Mouse (Mus musculus) left cerebral cortex, adult 2 months (tissue): ENCODE data around the gene Kcnj12. TPM values are rescaled to one million over a fixed set of nuclear protein-coding genes. Genes with fewer than 3 reads are reported as not detected.

Experiments used
- DNase-seq, 2 experiments: peaks; one replicate each; pipeline ENCODE4 v3.0.0; 2021 to 2022; ENCODE audit warnings: low spot score in 2 of 2, mixed read lengths in 1 of 2; ENCODE audit errors: extremely low spot score in 1 of 2
- H3K27ac ChIP-seq: fragments of 200-600 bp; 2 replicates; pipeline ENCODE4 v1.8.1; 2022
- H3K4me3 ChIP-seq: fragments of 200-600 bp; 2 replicates; pipeline ENCODE4 v1.8.1; 2022
- CTCF ChIP-seq: fragments of 200-600 bp; IDR thresholded peaks from 2 replicates; pipeline ENCODE4 v1.8.1; 2022; ENCODE audit warnings: antibody characterized with exemption, mild to moderate bottlenecking, moderate library complexity
- intact Hi-C: fragments of 180-260 bp; cut with DNase I; formaldehyde crosslinking; loops from one replicate; pipeline ENCODE4 v1.15.1; 2025
- total RNA-seq, 2 experiments: library from RNA; stranded (reverse); gene quantifications; 2 replicates each; pipeline ENCODE4 v1.2.3; 2021

Gene Kcnj12
- total RNA-seq, 2 experiments from 2014 or later: 19.0 to 19.2 TPM

DNA sequence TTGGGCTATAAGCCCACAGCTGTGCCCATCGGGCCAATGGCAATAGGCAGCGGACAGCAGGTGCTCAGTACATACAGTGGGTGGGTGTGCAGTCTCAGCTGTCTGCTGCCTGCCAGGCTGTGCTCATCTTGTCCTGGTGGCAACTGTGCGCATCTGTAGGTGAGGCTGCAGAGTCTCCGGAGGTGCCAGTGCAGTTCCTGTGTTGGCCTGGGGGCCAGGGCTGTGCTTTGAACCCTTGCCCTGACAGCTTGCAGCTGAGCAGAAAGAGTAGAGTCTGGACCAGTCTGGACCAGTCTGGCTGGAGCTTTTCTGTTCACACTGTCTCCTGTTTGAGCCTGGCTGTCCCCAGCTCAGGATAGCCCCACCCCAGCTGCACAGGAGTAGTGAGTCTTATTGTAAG, 4.8 kb downstream of the Kcnj12 start:
- Histone ChIP-seq H3K4me3 (no peak overlapping the region), H3K27ac (no peak overlapping the region)
- intact Hi-C loops: no loop called here
- no peak; the same call in 1 of the 2 replicates for TF ChIP-seq CTCF
- no peak for DNase-seq

DNA sequence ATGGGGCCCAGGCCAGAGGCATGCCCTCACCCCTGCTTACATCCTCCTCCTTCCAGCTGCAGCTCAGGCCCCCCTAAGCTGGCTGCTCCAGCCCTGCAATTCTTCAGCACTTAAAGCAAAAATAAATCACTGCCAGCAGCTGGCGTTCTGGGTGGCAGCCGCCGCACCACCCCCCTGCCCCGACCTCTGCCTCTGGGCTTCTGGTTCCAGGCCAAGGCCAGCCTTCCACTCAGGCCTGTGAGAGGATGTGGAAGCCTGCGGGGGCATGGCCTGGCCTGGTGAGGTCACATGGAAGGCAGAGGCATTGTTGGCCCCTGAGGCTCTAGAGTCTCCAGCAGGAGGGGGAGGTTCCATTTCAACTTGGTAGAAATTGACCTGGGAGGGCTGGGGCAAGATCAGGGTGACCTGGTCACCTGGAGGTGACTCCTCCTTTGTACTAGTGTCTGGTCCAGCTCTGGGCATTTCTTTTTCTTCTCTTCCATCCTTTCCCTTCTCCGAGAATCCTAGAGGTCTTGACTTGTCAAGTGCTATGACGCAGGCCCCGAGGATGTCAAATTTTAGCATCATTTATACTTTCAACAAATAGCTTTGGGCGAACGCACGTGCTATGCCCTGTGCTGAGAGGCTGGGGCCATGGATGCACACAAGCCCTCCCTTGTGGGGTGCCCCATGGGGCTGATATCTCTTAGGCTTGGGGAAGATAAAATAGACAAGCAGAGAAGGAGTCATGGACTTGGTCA, 6.0 kb downstream of the Kcnj12 start:
- TF ChIP-seq CTCF: no peak
- intact Hi-C loops: no loop called here
- Histone ChIP-seq H3K27ac (no peak overlapping the region), H3K4me3 (no peak overlapping the region)
- DNase-seq: no peak

DNA sequence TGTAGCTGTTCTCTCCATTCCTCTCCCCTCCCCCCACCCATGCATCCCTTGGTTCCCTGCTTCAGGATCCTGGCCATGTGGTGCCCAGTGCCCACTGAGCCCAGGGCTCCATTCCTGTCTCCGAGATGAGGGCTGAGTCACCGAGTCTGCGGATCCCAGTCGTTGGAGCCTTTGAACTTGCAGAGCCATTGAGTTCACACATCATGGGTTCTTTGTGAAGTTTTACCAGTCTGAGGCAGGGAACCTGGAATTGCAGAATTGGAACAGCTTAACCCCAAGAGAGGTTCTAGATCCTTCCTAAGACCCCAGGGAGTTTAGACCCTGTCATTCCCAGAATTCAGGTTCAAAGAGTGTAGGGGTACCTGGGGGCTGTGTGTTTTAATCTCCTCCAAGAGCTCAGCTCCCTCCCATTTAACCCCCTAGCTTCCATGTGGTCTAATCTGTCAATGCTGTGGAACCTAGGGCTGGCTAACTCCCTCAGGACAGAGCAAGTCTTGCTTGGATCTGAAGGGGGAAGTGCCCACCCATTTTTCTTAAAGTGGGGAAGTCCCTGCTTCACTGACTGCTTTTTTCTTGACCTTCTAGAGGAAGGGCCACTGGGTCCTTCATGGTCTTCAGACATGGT, 6.9 kb downstream of the Kcnj12 start:
- Histone ChIP-seq H3K4me3 (no peak overlapping the region), H3K27ac (no peak overlapping the region)
- intact Hi-C loops: no loop called here
- no peak for TF ChIP-seq CTCF
- DNase-seq: no peak

DNA sequence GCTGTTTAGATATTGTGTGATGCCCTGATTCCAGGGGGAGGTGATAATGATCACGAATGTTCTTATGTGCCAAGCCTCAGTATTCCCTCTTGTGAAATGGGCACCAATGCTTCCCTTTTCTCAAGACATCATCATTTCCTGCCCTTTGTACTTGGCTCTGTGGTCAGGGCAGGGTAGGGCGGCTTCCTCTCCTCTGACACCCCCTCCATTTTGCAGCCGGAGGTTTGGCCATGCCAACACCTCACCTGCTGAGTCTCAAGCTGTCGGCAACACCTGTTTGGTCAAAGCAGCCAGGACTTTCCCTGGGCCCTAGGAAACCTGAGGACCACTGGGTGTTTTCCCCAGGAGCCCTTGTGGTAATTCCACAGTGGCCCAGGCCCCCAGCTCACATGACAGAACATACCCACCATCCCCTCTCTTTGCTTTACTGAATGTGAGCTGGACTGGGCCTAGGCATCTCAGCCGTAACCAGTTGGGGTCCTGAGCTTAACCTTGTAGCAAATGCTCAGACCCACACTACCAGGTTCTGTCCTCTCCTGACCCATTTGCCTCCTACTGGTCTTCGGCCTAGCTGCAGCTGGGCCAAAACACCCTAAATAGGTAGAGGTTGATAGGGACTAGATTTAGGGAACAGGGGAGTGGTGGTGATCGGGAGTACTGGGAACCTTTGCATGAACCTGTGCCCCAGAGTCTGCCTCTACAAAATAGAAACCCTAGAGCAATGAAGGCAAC, 7.7 kb downstream of the Kcnj12 start:
- no peak overlapping the region for H3K27ac ChIP-seq
- intact Hi-C loops: no loop called here
- DNase-seq: no peak
- H3K4me3 ChIP-seq: no peak overlapping the region
- TF ChIP-seq CTCF: no peak

DNA sequence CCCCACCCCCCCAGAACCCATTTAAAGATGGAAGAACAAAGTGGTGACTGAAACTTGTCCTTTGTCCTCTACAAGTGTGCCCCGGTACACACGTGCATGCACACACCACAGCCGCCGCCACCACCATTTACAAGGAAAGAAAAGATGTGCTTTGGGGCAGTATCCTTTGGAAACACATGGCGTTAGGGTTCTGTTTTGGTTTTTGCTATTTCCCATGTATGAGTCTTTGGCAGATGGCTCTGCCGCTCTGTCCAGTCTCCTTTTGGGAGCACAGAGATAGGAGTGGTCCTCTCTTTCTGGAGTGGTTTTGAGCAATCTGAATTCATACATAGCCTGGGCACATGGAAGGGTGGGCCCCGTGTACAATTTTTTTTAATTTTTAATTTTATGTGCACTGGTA, 8.8 kb downstream of the Kcnj12 start:
- DNase-seq: no peak
- Histone ChIP-seq H3K27ac (no peak overlapping the region), H3K4me3 (no peak overlapping the region)
- intact Hi-C loops: no loop called here
- TF ChIP-seq CTCF: no peak

DNA sequence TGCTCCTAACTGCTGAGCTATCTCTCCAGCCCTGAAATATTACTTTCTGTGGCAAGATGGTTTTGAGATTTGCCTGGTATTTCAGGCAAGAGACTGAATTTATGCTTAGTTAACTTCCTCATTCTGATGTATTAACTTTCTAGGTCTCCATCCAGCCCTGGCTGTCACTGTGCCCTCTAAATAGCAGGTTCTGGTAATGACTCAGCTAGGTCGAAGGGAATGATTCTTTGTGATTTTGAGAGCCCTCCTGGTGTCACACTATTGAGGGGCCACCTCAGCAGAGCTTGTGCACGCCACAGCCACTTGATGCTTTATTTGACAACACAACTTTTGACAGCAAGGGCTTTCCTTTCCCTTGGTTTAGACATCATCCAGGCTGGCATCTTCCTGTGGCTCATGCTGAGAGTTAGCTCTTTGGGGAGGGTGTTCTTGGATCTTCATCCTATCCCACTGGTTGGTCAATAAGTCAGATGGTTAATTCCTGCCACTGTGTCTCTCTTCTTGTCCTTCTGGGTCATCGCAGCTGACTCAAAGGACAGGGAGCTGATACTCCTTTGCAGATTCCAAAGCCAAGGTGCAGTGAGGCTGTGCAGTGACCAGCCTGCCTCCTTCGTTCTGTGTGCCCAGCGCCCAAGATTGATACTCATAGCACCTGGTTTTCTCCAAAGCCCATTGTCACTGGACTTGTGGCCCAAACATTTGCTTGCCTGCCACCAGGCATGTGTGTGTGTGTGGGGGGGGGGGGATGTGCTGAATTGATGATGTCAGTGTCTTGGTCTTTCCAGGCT, 9.5 kb downstream of the Kcnj12 start:
- Histone ChIP-seq H3K4me3 (no peak overlapping the region), H3K27ac (no peak overlapping the region)
- DNase-seq: no peak
- intact Hi-C loops: no loop called here
- TF ChIP-seq CTCF: no peak

DNA sequence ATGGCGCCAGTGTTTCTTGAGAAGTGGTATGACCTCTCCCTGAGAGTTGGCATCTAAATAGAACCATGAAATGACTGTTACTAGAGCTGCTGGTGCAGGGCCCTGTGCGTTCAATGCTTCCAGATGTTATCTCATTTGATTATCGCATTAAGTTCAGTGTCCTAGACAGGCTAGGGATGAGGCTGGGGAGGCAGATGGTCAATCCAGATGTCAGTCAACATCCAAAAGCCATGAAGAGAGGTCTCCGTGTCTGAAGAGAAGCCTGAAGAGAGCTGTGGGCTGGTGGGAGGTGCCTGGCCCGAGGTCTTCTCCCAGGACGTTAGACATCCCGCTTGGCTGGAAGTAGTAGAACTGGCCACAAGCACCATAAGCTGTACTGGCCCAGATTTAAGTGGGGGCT, 10.1 kb downstream of the Kcnj12 start:
- no peak for TF ChIP-seq CTCF
- Histone ChIP-seq H3K27ac (no peak overlapping the region), H3K4me3 (no peak overlapping the region)
- intact Hi-C loops: no loop called here
- DNase-seq: no peak

DNA sequence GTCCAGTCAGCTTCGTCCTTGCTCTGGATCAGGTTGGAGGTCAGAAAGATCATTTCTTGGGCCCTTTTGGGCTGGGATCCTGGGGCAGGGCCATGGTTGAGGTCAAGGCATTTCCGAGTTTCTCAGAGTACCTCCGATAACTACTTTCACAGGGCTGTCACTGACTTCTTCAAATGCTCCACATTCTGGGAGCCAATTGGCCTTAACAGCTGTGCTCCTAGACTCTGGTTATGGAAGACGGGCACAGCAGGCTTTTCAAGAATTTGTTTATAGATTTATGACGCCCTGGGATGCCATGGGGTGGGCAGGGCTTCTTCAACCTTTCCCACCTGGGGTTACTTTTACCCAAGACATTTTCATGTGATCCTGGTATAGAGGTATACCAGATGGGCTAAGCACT, 10.8 kb downstream of the Kcnj12 start:
- intact Hi-C loops: no loop called here
- Histone ChIP-seq H3K27ac (no peak overlapping the region), H3K4me3 (no peak overlapping the region)
- no peak for DNase-seq
- TF ChIP-seq CTCF: no peak

DNA sequence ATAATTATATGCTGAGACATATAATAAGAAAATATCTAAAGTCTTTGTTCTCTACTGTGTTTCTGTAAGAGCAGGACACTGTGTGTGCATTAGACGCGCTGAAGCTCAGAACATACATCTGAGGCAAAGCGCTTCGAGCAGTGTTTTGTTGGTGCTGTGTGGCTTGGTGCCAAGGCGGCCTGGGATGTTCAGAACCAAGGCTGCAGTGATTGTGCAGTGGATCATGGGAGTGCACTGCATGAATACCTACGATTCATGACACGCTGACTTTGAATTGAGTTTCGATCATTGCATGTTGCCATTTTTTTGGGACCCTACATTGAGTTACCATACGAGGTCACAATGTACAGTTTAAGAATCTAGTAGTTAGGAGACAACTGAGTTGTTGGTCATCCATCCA, 14.3 kb downstream of the Kcnj12 start:
- DNase-seq: no peak
- Histone ChIP-seq H3K4me3 (no peak overlapping the region), H3K27ac (no peak overlapping the region)
- intact Hi-C loops: no loop called here
- no peak for TF ChIP-seq CTCF

DNA sequence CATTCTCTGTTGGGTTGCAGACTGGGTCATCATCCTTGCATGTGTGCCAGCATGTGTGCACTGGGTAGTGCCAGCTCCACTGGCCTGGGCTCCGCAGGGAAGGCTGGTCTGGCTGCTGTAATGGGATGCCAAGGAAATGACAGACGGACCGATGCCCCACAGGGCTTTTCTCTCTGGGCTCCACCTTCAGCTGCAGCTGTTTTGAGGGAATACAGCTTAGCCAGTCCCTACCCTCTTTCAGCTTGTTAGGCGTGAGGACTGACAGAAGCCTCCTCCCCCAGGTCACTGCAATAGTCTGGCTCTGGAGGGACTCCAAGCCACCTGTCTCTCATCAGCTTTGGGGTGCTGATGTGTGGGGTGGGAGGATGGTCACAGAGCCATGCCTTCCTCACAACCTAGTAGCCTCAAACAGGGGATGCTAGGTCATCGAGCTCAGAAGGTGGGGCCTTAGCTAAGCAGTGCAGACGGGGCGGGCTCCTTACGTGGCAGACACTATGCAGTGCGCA, 16.0 kb downstream of the Kcnj12 start:
- intact Hi-C loops: no loop called here
- no peak for TF ChIP-seq CTCF
- no peak for DNase-seq
- Histone ChIP-seq H3K4me3 (no peak overlapping the region), H3K27ac (no peak overlapping the region)

DNA sequence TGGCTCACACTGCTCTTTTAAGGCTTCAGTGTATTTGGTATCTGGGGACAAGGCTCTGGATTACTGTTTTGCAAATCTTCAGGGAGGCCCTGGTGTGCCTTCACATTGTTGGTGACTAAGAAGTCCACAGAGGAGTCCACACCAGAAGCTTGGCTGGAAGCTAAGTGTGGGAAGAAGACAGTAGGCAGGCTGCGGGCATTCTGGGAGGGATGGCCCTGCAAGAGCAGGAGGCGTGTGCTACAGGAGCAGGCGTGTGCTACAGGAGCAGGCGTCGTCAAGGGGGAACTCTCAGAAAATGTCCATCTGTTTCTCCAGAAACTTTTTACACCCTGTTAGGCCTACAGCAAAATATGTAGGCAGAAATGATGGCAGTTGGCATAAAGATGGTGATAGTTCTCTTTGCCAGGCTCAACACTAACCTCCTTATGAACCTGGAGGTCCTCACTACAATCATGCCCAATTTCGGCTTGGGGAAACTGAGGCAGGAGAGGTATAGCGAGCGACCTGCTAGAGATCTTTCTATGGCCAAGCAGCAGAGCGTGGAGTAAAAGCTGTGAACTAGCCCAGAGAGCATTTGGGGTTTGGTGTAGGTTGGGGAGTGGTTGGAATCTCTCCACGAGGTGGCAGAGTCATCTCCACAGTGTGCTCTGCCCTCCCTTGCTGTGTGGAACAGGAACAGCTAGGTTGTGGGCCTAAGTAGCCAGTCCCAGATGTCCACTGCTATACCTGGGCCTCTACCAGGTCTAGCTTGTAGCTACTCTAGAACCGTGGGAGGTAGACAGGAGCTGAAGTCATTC, 18.7 kb downstream of the Kcnj12 start:
- no peak overlapping the region for H3K4me3 ChIP-seq
- no peak overlapping the region for H3K27ac ChIP-seq
- peak; percentile 24 for TF ChIP-seq CTCF
- peak in 1 of 2 experiments; percentile 66 for DNase-seq
- intact Hi-C loops: loop anchor here (1.0 to 5.0 kb wide), 3 partner anchors 22 to 59 kb away; no protein-coding TSS in a partner anchor
